Mouse (Mus musculus): Measurements from ENCODE around the gene Fbxl7.

- TF ChIP-seq POLR2A (IDR thresholded peaks at IDR 0.05; ENCODE audit: borderline replicate concordance, control insufficient read depth, low read depth, low read length) (no peak), CTCF (IDR thresholded peaks at IDR 0.05; ENCODE audit: control insufficient read depth, insufficient read depth, low read length) (no peak)
Observed at GRCm38 (mm10) chr15:26889971-26890370, 5.4 kb downstream of the Fbxl7 start.
